Mouse (Mus musculus) thymus, adult 2 months (tissue): ENCODE results near the gene Tmem115. TPM values are rescaled to one million over a fixed set of nuclear protein-coding genes. Genes with fewer than 3 reads are reported as not detected.

Source experiments
- DNase-seq: peaks from one replicate; pipeline ENCODE4 v3.0.0; 2021
- H3K27ac ChIP-seq: fragments of 200-500 bp; 2 replicates; pipeline ENCODE4 v1.5.1; 2012; ENCODE audit warnings: low read length, control low read depth; ENCODE audit not compliant: control insufficient read depth, insufficient read depth
- H3K27me3 ChIP-seq: fragments of 200-500 bp; 2 replicates; pipeline ENCODE4 v1.6.1; 2012; ENCODE audit warnings: mild to moderate bottlenecking, low read length, moderate library complexity, mixed read lengths; ENCODE audit not compliant: control insufficient read depth, insufficient read depth
- H3K36me3 ChIP-seq: fragments of 200-500 bp; 2 replicates; pipeline ENCODE4 v1.6.1; 2012; ENCODE audit warnings: mild to moderate bottlenecking, low read length, moderate library complexity; ENCODE audit not compliant: control insufficient read depth, insufficient read depth
- H3K4me1 ChIP-seq: fragments of 200-500 bp; replicated peaks from 2 replicates; pipeline ENCODE4 v1.6.1; 2012; ENCODE audit warnings: low read length; ENCODE audit not compliant: control insufficient read depth, insufficient read depth
- H3K4me3 ChIP-seq: fragments of 200-500 bp; 2 replicates; pipeline ENCODE4 v1.5.1; 2012; ENCODE audit warnings: mild to moderate bottlenecking, low read length, control low read depth, moderate library complexity; ENCODE audit not compliant: control insufficient read depth, insufficient read depth
- CTCF ChIP-seq: fragments of 200-500 bp; IDR thresholded peaks from 2 replicates; pipeline ENCODE4 v1.5.1; 2012; ENCODE audit warnings: mild to moderate bottlenecking, control low read depth, low read length, moderate library complexity, borderline replicate concordance; ENCODE audit not compliant: control insufficient read depth, poor library complexity, insufficient read depth; ENCODE audit errors: extremely low read depth
- POLR2A ChIP-seq: fragments of 200-500 bp; IDR thresholded peaks from 2 replicates; pipeline ENCODE4 v1.6.1; 2012; ENCODE audit warnings: mild to moderate bottlenecking, low read length, control low read depth, moderate library complexity; ENCODE audit not compliant: control insufficient read depth, poor library complexity, insufficient read depth; ENCODE audit errors: extremely low read depth
- WGBS: fragments of 180-500 bp; shearing (Covaris S2); methylation state at CpG from one replicate; pipeline ENCODE4 v1.1.7; 2018; 5-methylcytosine and 5-hydroxymethylcytosine counted together
- polyA plus RNA-seq: library from polyadenylated mRNA; depleted of rRNA; stranded (reverse); fragments of >200 nt; gene quantifications from 2 replicates; pipeline ENCODE4 v1.2.3, GENCODE M21; 2012

Tmem115 gene
- polyA plus RNA-seq, 1 experiment, result 55.7 TPM

GRCm38 (mm10) chr9:107576357-107577107 lies 42.8 kb downstream of the Tmem115 start, which contains the start of gene Hyal1:
Gene Hyal1 (plus strand): TSS chr9:107576927.
- Histone ChIP-seq H3K27ac (no peak within 1 kb of the TSS), H3K4me3 (no peak within 1 kb of the TSS), H3K4me1 (peaks cover 7% of the 10 kb centered on the region), H3K36me3 (no peaks in the 10 kb centered on the region), H3K27me3 (no peaks in the 10 kb centered on the region)
- 71% methylated on average over 16 of the region's 16 CpGs for WGBS
- no peak for DNase-seq
- TF ChIP-seq POLR2A (no peak), CTCF (no peak)

DNA sequence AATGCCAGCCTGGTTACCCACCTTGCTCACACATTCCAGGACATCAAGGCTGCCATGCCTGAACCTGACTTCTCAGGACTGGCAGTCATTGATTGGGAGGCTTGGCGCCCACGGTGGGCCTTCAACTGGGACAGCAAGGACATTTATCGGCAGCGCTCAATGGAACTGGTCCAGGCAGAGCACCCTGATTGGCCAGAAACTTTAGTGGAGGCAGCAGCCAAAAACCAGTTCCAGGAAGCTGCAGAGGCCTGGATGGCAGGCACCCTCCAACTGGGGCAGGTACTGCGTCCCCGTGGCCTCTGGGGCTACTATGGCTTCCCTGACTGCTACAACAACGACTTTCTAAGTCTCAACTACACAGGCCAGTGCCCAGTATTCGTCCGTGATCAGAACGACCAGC lies 44.1 kb downstream of the Tmem115 start:
- no peak for DNase-seq
- WGBS, result 96% methylated on average over 10 of the region's 10 CpGs
- Histone ChIP-seq H3K27me3 (no peaks in the 10 kb centered on the region), H3K36me3 (no peaks in the 10 kb centered on the region), H3K4me3 (no peak overlapping the region), H3K4me1 (peaks cover 10% of the 10 kb centered on the region), H3K27ac (no peak overlapping the region)
- TF ChIP-seq CTCF (no peak), POLR2A (no peak)

GRCm38 (mm10) chr9:107578587-107578986 lies 44.8 kb downstream of the Tmem115 start, which contains the start of gene Naa80:
Gene Naa80 (plus strand): TSS chr9:107578887.
- 96% methylated on average over 3 of the region's 3 CpGs for WGBS
- DNase-seq, result no peak
- Histone ChIP-seq H3K4me3 (no peak within 1 kb of the TSS), H3K36me3 (no peaks in the 10 kb centered on the region), H3K4me1 (peaks cover 10% of the 10 kb centered on the region), H3K27me3 (no peaks in the 10 kb centered on the region), H3K27ac (no peak within 1 kb of the TSS)
- TF ChIP-seq CTCF, result no peak
- no peak for TF ChIP-seq POLR2A

DNA sequence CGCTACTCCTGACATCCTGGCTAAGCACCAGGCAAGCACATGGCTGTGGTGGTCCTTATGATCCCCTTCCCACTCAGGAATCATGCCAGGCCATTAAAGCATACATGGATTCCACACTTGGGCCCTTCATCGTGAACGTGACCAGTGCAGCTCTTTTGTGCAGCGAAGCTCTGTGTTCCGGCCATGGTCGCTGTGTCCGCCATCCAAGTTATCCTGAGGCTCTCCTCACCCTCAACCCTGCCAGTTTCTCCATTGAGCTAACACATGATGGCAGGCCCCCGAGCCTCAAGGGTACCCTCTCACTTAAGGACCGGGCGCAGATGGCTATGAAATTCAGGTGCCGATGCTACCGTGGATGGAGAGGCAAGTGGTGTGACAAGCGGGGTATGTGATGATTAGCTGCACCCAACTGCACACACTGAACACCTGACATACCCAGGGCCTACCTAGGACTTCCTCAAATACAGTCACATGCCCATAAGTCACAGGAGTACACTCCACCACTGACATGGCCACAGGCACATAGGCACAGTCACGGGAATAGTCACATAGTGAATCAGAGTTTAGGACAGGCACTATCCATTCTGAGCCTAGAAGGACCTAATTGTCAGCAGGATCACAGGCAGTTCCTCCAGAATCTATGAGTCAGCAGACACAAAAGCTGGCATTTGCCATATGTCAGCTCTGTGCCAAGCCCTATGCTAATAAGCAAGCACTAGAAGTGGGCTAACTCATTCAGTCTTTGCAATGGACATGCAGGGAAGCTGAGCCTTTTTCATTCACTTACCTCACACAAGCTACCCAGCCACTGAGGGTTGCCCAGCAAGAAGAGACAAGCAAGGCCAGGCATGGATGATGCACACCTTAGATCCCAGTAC lies 45.5 kb downstream of the Tmem115 start:
- Histone ChIP-seq H3K4me1 (peaks cover 10% of the 10 kb centered on the region), H3K27me3 (no peaks in the 10 kb centered on the region), H3K27ac (no peak overlapping the region), H3K36me3 (no peaks in the 10 kb centered on the region), H3K4me3 (no peak overlapping the region)
- no peak for DNase-seq
- TF ChIP-seq POLR2A (no peak), CTCF (no peak)
- WGBS, result 94% methylated on average over 14 of the region's 14 CpGs

GRCm38 (mm10) chr9:107580501-107581317 lies 47.0 kb downstream of the Tmem115 start, which contains the start of gene Hyal3:
Gene Hyal3 (plus strand): TSS chr9:107580818.
- DNase-seq, result peak; percentile 85
- Histone ChIP-seq H3K36me3 (no peaks in the 10 kb centered on the region), H3K4me1 (peaks cover 10% of the 10 kb centered on the region), H3K27me3 (no peaks in the 10 kb centered on the region), H3K4me3 (peak within 1 kb of the TSS; percentile 58), H3K27ac (peak within 1 kb of the TSS; percentile 50)
- under 1% methylated on average over 32 of the region's 32 CpGs for WGBS
- no peak for TF ChIP-seq CTCF
- peak; percentile 71; the same call in 1 of the 2 replicates for TF ChIP-seq POLR2A
